Mouse (Mus musculus): ENCODE results near the gene Ptpn14. TPM values are rescaled to one million over a fixed set of nuclear protein-coding genes. Genes with fewer than 3 reads are reported as not detected.

Ptpn14 gene
- polyA plus RNA-seq, 1 experiment from 2014 or later, result 7.2 TPM

GRCm38 (mm10) chr1:189729141-189729815 is 1.2 kb downstream of the Ptpn14 start:
- peak overlapping the region; percentile 91 for H3K27ac ChIP-seq

GRCm38 (mm10) chr1:189731697-189732096 is 3.6 kb downstream of the Ptpn14 start:
- peaks cover 48% of the 10 kb centered on the region for H3K4me1 ChIP-seq
- H3K27me3 ChIP-seq (ENCODE audit: insufficient read depth, poor library complexity, severe bottlenecking), result no peaks in the 10 kb centered on the region
- no peaks in the 10 kb centered on the region for H3K9me3 ChIP-seq
- H3K36me3 ChIP-seq, result 0 out of 2 replicates have a peak, but pooled peaks cover 5% of the 10 kb centered on the region
- H3K4me3 ChIP-seq, result no peak overlapping the region
- DNase-seq (ENCODE audit: low spot score), result no peak
- WGBS, result 72% methylated on average over 10 of the region's 10 CpGs
- 0 out of 2 replicates have a peak overlapping the region, but pooled peaks have one; percentile 24 for H3K27ac ChIP-seq

More at GRCm38 (mm10) chr1:189729141-189729815, 1.2 kb downstream of the Ptpn14 start:
- 8% methylated on average over 17 of the region's 17 CpGs for WGBS
- H3K9me3 ChIP-seq, result no peaks in the 10 kb centered on the region
- peak overlapping the region; percentile 75 for H3K4me3 ChIP-seq
- peaks cover 55% of the 10 kb centered on the region for H3K4me1 ChIP-seq
- no peaks in the 10 kb centered on the region; the same call in 1 of the 2 replicates for H3K27me3 ChIP-seq (ENCODE audit: insufficient read depth, poor library complexity, severe bottlenecking)
- DNase-seq (ENCODE audit: low spot score), result peak; percentile 73
- 0 out of 2 replicates have a peak, but pooled peaks cover 5% of the 10 kb centered on the region for H3K36me3 ChIP-seq

GRCm38 (mm10) chr1:189732156-189732555 is 4.1 kb downstream of the Ptpn14 start:
- no peak overlapping the region for H3K27ac ChIP-seq

GRCm38 (mm10) chr1:189740075-189740474 is 12.0 kb downstream of the Ptpn14 start:
- no peaks in the 10 kb centered on the region for H3K27me3 ChIP-seq (ENCODE audit: insufficient read depth, poor library complexity, severe bottlenecking)
- H3K4me3 ChIP-seq, result no peak overlapping the region
- H3K36me3 ChIP-seq, result peaks cover 9% of the 10 kb centered on the region; the same call in 1 of the 2 replicates
- no peak overlapping the region for H3K27ac ChIP-seq
- H3K9me3 ChIP-seq, result no peaks in the 10 kb centered on the region
- WGBS, result 75% methylated on average over 7 of the region's 7 CpGs
- DNase-seq (ENCODE audit: low spot score), result no peak
- peaks cover 24% of the 10 kb centered on the region for H3K4me1 ChIP-seq

More at GRCm38 (mm10) chr1:189732156-189732555, 4.1 kb downstream of the Ptpn14 start:
- 75% methylated on average over 8 of the region's 8 CpGs for WGBS
- Histone ChIP-seq H3K27me3 (ENCODE audit: insufficient read depth, poor library complexity, severe bottlenecking) (no peaks in the 10 kb centered on the region), H3K4me1 (peaks cover 43% of the 10 kb centered on the region), H3K36me3 (0 out of 2 replicates have a peak, but pooled peaks cover 5% of the 10 kb centered on the region), H3K4me3 (no peak overlapping the region), H3K9me3 (no peaks in the 10 kb centered on the region)
- no peak for DNase-seq (ENCODE audit: low spot score)

GRCm38 (mm10) chr1:189742041-189742440 is 14.0 kb downstream of the Ptpn14 start:
- Histone ChIP-seq H3K27ac (no peak overlapping the region), H3K27me3 (ENCODE audit: insufficient read depth, poor library complexity, severe bottlenecking) (no peaks in the 10 kb centered on the region), H3K36me3 (peaks cover 9% of the 10 kb centered on the region; the same call in 1 of the 2 replicates), H3K9me3 (no peaks in the 10 kb centered on the region), H3K4me1 (peaks cover 40% of the 10 kb centered on the region), H3K4me3 (no peak overlapping the region)
- DNase-seq (ENCODE audit: low spot score), result no peak
- WGBS, result 86% methylated on average over 5 of the region's 5 CpGs

GRCm38 (mm10) chr1:189743136-189743535 is 15.1 kb downstream of the Ptpn14 start:
- peaks cover 9% of the 10 kb centered on the region; the same call in 1 of the 2 replicates for H3K36me3 ChIP-seq
- no peak overlapping the region for H3K4me3 ChIP-seq
- peaks cover 41% of the 10 kb centered on the region for H3K4me1 ChIP-seq
- no peak for DNase-seq (ENCODE audit: low spot score)
- 86% methylated on average over 5 of the region's 5 CpGs for WGBS
- H3K9me3 ChIP-seq, result no peaks in the 10 kb centered on the region
- H3K27ac ChIP-seq, result no peak overlapping the region
- H3K27me3 ChIP-seq (ENCODE audit: insufficient read depth, poor library complexity, severe bottlenecking), result no peaks in the 10 kb centered on the region

GRCm38 (mm10) chr1:189744914-189745710 is 17.0 kb downstream of the Ptpn14 start:
- 54% methylated on average over 4 of the region's 4 CpGs for WGBS
- Histone ChIP-seq H3K27ac (peak overlapping the region; percentile 67; the same call in 1 of the 2 replicates), H3K27me3 (ENCODE audit: insufficient read depth, poor library complexity, severe bottlenecking) (no peaks in the 10 kb centered on the region), H3K36me3 (peaks cover 12% of the 10 kb centered on the region; the same call in 1 of the 2 replicates), H3K9me3 (no peaks in the 10 kb centered on the region), H3K4me1 (peaks cover 39% of the 10 kb centered on the region), H3K4me3 (no peak overlapping the region)
- DNase-seq (ENCODE audit: low spot score), result no peak

GRCm38 (mm10) chr1:189746520-189746919 is 18.5 kb downstream of the Ptpn14 start:
- no peak for DNase-seq (ENCODE audit: low spot score)
- H3K9me3 ChIP-seq, result no peaks in the 10 kb centered on the region
- no peak overlapping the region for H3K4me3 ChIP-seq
- H3K4me1 ChIP-seq, result peaks cover 47% of the 10 kb centered on the region
- H3K27me3 ChIP-seq (ENCODE audit: insufficient read depth, poor library complexity, severe bottlenecking), result no peaks in the 10 kb centered on the region
- H3K36me3 ChIP-seq, result peaks cover 21% of the 10 kb centered on the region
- WGBS, result 80% methylated on average over 4 of the region's 4 CpGs
- 0 out of 2 replicates have a peak overlapping the region, but pooled peaks have one; percentile 37 for H3K27ac ChIP-seq

GRCm38 (mm10) chr1:189749789-189750188 is 21.7 kb downstream of the Ptpn14 start:
- H3K27me3 ChIP-seq (ENCODE audit: insufficient read depth, poor library complexity, severe bottlenecking), result no peaks in the 10 kb centered on the region
- DNase-seq (ENCODE audit: low spot score), result no peak
- H3K4me3 ChIP-seq, result no peak overlapping the region
- H3K36me3 ChIP-seq, result peaks cover 19% of the 10 kb centered on the region
- H3K9me3 ChIP-seq, result no peaks in the 10 kb centered on the region
- WGBS, result 90% methylated on average over 4 of the region's 4 CpGs
- H3K4me1 ChIP-seq, result peaks cover 62% of the 10 kb centered on the region
- no peak overlapping the region; the same call in 1 of the 2 replicates for H3K27ac ChIP-seq

- DNase-seq (ENCODE audit: low spot score), result no peak
- Histone ChIP-seq H3K27ac (no peak overlapping the region; the same call in 1 of the 2 replicates), H3K36me3 (peaks cover 19% of the 10 kb centered on the region), H3K27me3 (ENCODE audit: insufficient read depth, poor library complexity, severe bottlenecking) (no peaks in the 10 kb centered on the region), H3K4me3 (no peak overlapping the region), H3K9me3 (no peaks in the 10 kb centered on the region), H3K4me1 (peaks cover 62% of the 10 kb centered on the region)
- 70% methylated on average over 5 of the region's 5 CpGs for WGBS
Measured at GRCm38 (mm10) chr1:189750233-189750632, 22.2 kb downstream of the Ptpn14 start.

- Histone ChIP-seq H3K36me3 (peaks cover 19% of the 10 kb centered on the region), H3K4me3 (no peak overlapping the region), H3K27me3 (ENCODE audit: insufficient read depth, poor library complexity, severe bottlenecking) (no peaks in the 10 kb centered on the region), H3K27ac (peak overlapping the region; percentile 39; the same call in 1 of the 2 replicates), H3K4me1 (peaks cover 67% of the 10 kb centered on the region), H3K9me3 (no peaks in the 10 kb centered on the region)
- 63% methylated on average over 6 of the region's 6 CpGs for WGBS
- no peak for DNase-seq (ENCODE audit: low spot score)
Measured at GRCm38 (mm10) chr1:189752245-189752644, 24.2 kb downstream of the Ptpn14 start.

- Histone ChIP-seq H3K36me3 (peaks cover 12% of the 10 kb centered on the region), H3K9me3 (no peaks in the 10 kb centered on the region), H3K4me1 (peaks cover 57% of the 10 kb centered on the region), H3K27ac (0 out of 2 replicates have a peak overlapping the region, but pooled peaks have one; percentile 53), H3K4me3 (no peak overlapping the region), H3K27me3 (ENCODE audit: insufficient read depth, poor library complexity, severe bottlenecking) (no peaks in the 10 kb centered on the region)
- DNase-seq (ENCODE audit: low spot score), result no peak
- 52% methylated on average over 8 of the region's 8 CpGs for WGBS
Measured at GRCm38 (mm10) chr1:189755072-189755471, 27.0 kb downstream of the Ptpn14 start.

Data from heart, embryonic 10.5 days (tissue).